Mouse (Mus musculus): ENCODE data around the gene Zfp981. TPM values are rescaled to one million over a fixed set of nuclear protein-coding genes. Genes with fewer than 3 reads are reported as not detected.
"Not testable (repeated sequence)": the region's sequence is repeated elsewhere in the genome, so short reads cannot be mapped to it uniquely, and the experiment has no call there.

The Zfp981 gene
- polyA plus RNA-seq, 1 experiment from 2014 or later = 0.02 TPM

DNA sequence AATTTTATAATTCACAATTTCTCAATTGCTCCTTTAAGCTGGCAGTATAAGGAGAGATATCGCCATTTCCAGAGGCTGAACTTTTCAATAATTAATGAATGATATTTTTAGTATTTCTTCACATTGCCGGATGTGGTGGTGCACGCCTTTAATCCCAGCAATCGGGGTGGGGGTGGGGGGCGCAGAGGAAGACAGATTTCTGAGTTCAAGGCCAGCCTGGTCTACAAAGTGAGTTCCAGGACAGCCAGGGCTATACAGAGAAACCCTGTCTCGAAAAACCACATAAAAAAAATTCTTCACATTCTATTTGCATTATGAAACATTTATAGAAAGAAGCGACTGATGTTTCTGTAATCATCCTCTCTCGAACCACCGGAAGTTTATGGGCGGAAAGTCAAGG is 19.3 kb upstream of the Zfp981 start:
- H3K9ac ChIP-seq (ENCODE audit: low read depth, low read length); ATAC-seq (ENCODE audit: low read depth): not testable (repeated sequence)

GRCm38 (mm10) chr4:146483571-146484280 is 18.1 kb upstream of the Zfp981 start:
- H3K4me1 ChIP-seq (ENCODE audit: control insufficient read depth, low read depth, low read length); H3K9ac ChIP-seq (ENCODE audit: low read depth, low read length); H3K4me3 ChIP-seq (ENCODE audit: low read depth, low read length); H3K27ac ChIP-seq (ENCODE audit: low read length); H3K4me2 ChIP-seq (ENCODE audit: low read depth, low read length); H3K27me3 ChIP-seq (ENCODE audit: control insufficient read depth, insufficient read depth, low read depth, low read length); H3K36me3 ChIP-seq (ENCODE audit: control insufficient read depth, insufficient read depth): not testable (repeated sequence)
- peak; percentile 23 for ATAC-seq (ENCODE audit: low read depth)
- 56% methylated on average over 13 of the region's 13 CpGs for WGBS (ENCODE audit: insufficient replicate concordance)
- peaks cover 13% of the 10 kb centered on the region for H3K9me3 ChIP-seq (replicated peaks; ENCODE audit: control insufficient read depth, low read length)

More for the DNA sequence above, 19.3 kb upstream of the Zfp981 start:
- H3K4me1 ChIP-seq (ENCODE audit: control insufficient read depth, low read depth, low read length); H3K4me2 ChIP-seq (ENCODE audit: low read depth, low read length); H3K27ac ChIP-seq (ENCODE audit: low read length); H3K36me3 ChIP-seq (ENCODE audit: control insufficient read depth, insufficient read depth); H3K4me3 ChIP-seq (ENCODE audit: low read depth, low read length); H3K27me3 ChIP-seq (ENCODE audit: control insufficient read depth, insufficient read depth, low read depth, low read length): not testable (repeated sequence)
- WGBS (ENCODE audit: insufficient replicate concordance) = 67% methylated on average over 10 of the region's 10 CpGs
- H3K9me3 ChIP-seq (replicated peaks; ENCODE audit: control insufficient read depth, low read length) = peaks cover 13% of the 10 kb centered on the region

DNA sequence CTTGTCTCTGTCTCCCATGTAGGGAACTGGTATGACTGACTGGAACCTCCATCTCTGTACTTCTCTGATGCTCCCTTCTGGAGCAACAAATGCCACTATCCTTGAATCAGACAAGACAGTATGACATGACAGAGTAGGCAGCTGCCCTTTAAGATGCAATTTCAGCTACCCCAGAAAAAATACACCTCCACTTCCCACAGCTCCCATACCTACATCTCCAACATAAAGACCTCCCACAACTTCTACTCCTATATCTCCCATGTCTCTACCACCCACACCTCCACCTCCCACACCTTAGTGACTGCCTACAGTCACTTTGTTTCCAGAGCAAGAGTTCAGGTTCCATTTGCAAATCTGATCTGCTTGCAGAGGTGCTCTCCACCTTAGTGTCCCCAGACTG is 17.2 kb upstream of the Zfp981 start:
- H3K4me1 ChIP-seq (ENCODE audit: control insufficient read depth, low read depth, low read length); H3K4me2 ChIP-seq (ENCODE audit: low read depth, low read length); H3K27ac ChIP-seq (ENCODE audit: low read length); H3K27me3 ChIP-seq (ENCODE audit: control insufficient read depth, insufficient read depth, low read depth, low read length); H3K9ac ChIP-seq (ENCODE audit: low read depth, low read length); H3K36me3 ChIP-seq (ENCODE audit: control insufficient read depth, insufficient read depth); ATAC-seq (ENCODE audit: low read depth); H3K4me3 ChIP-seq (ENCODE audit: low read depth, low read length): not testable (repeated sequence)
- H3K9me3 ChIP-seq (replicated peaks; ENCODE audit: control insufficient read depth, low read length) = peaks cover 13% of the 10 kb centered on the region

DNA sequence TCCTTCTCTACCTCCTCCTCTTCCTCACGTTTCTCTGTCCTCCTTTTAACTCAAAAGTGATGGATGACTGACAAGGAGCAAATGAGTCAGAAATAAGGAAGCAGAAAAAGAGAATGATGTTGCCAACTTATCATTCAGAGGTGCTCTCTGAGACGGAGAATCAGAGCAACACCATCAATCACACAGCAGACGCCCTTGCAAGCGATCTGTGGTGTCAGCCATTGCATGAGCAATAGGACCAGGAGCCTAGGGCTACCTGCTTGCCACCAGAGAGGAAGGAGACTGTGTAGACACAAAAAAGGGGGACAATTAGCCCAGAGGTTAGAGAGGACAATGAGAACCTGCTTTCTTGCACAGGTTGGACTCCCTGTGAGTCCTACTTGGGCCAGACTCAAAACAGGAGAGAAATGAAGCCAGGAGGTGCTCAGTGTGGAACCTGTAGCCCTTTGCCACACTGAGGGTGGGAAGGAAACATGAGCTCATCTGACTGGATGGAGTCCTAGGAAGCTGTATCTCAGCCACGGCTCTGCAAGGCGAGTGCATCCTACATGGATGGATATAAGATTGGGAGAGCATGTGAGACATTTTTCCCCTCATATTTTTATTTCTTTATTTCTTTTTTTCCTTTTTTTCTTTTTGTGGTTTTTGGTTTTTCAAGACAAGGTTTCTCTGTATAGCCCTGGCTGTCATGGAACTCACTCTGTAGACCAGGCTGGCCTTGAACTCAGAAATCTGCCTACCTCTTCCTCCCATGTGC is 16.5 kb upstream of the Zfp981 start:
- H3K27me3 ChIP-seq (ENCODE audit: control insufficient read depth, insufficient read depth, low read depth, low read length); H3K36me3 ChIP-seq (ENCODE audit: control insufficient read depth, insufficient read depth); H3K27ac ChIP-seq (ENCODE audit: low read length); H3K9ac ChIP-seq (ENCODE audit: low read depth, low read length); ATAC-seq (ENCODE audit: low read depth); H3K4me3 ChIP-seq (ENCODE audit: low read depth, low read length); H3K4me1 ChIP-seq (ENCODE audit: control insufficient read depth, low read depth, low read length); H3K4me2 ChIP-seq (ENCODE audit: low read depth, low read length): not testable (repeated sequence)
- WGBS (ENCODE audit: insufficient replicate concordance) = 51% methylated on average over 6 of the region's 6 CpGs
- peaks cover 13% of the 10 kb centered on the region for H3K9me3 ChIP-seq (replicated peaks; ENCODE audit: control insufficient read depth, low read length)

DNA sequence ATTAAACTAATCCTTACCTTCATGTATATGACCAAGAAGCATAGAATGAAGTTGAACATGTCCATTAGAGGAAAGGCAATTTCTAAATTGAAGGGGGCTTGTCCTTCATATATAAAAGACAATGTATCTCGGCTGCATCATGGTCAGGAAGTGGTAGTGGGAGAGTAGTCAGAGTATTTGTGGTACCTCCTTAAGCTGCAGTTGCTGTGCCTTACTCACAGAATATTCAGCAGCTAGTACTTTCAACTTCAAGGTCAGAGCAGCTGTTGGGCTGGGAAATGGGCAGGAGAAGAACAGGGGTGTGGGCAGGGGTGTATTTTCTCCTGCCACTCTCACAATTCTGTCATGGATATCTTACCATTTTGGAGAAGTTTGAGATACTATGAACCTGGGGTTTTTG is 15.1 kb upstream of the Zfp981 start:
- not testable (repeated sequence) for H3K36me3 ChIP-seq (ENCODE audit: control insufficient read depth, insufficient read depth); H3K27me3 ChIP-seq (ENCODE audit: control insufficient read depth, insufficient read depth, low read depth, low read length); H3K4me1 ChIP-seq (ENCODE audit: control insufficient read depth, low read depth, low read length); H3K27ac ChIP-seq (ENCODE audit: low read length); H3K9ac ChIP-seq (ENCODE audit: low read depth, low read length); H3K4me2 ChIP-seq (ENCODE audit: low read depth, low read length); H3K4me3 ChIP-seq (ENCODE audit: low read depth, low read length)
- peaks cover 13% of the 10 kb centered on the region for H3K9me3 ChIP-seq (replicated peaks; ENCODE audit: control insufficient read depth, low read length)
- 0 out of 2 replicates have a peak, but pooled peaks have one; percentile 15 for ATAC-seq (ENCODE audit: low read depth)
- 38% methylated on average over 1 of the region's 1 CpGs for WGBS (ENCODE audit: insufficient replicate concordance)

DNA sequence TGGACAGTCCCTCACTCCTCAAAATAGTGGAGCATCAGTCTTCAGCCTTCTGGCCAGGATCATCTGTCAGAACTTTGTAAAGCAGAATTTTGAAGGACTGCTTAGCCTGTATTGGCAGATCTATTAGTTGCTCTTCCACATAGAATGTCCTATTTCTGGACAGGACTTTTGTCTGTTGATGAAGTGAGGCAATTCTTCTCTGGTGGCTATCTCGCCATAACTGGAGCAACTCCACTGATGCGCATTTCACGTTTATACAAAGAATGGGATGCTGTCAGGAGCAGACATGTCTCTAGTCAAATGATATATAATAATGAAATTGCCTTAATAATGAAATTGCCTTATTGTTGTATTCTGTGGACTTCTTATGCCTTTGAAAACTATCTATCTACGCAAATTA is 12.6 kb upstream of the Zfp981 start:
- H3K27ac ChIP-seq (ENCODE audit: low read length); H3K9ac ChIP-seq (ENCODE audit: low read depth, low read length); H3K4me2 ChIP-seq (ENCODE audit: low read depth, low read length); H3K4me1 ChIP-seq (ENCODE audit: control insufficient read depth, low read depth, low read length); H3K27me3 ChIP-seq (ENCODE audit: control insufficient read depth, insufficient read depth, low read depth, low read length); H3K4me3 ChIP-seq (ENCODE audit: low read depth, low read length); H3K36me3 ChIP-seq (ENCODE audit: control insufficient read depth, insufficient read depth); ATAC-seq (ENCODE audit: low read depth): not testable (repeated sequence)
- H3K9me3 ChIP-seq (replicated peaks; ENCODE audit: control insufficient read depth, low read length) = peaks cover 17% of the 10 kb centered on the region
- WGBS (ENCODE audit: insufficient replicate concordance) = 56% methylated on average over 4 of the region's 4 CpGs

GRCm38 (mm10) chr4:146491993-146492392 is 9.8 kb upstream of the Zfp981 start:
- not testable (repeated sequence) for H3K9ac ChIP-seq (ENCODE audit: low read depth, low read length); H3K4me2 ChIP-seq (ENCODE audit: low read depth, low read length); H3K4me3 ChIP-seq (ENCODE audit: low read depth, low read length); H3K36me3 ChIP-seq (ENCODE audit: control insufficient read depth, insufficient read depth); H3K4me1 ChIP-seq (ENCODE audit: control insufficient read depth, low read depth, low read length); H3K27ac ChIP-seq (ENCODE audit: low read length); ATAC-seq (ENCODE audit: low read depth); H3K27me3 ChIP-seq (ENCODE audit: control insufficient read depth, insufficient read depth, low read depth, low read length)
- H3K9me3 ChIP-seq (replicated peaks; ENCODE audit: control insufficient read depth, low read length) = peaks cover 20% of the 10 kb centered on the region
- 57% methylated on average over 1 of the region's 1 CpGs for WGBS (ENCODE audit: insufficient replicate concordance)

- Histone ChIP-seq H3K27ac (ENCODE audit: low read length) (no peak overlapping the region), H3K4me2 (ENCODE audit: low read depth, low read length) (no peak overlapping the region), H3K9me3 (replicated peaks; ENCODE audit: control insufficient read depth, low read length) (peaks cover 21% of the 10 kb centered on the region), H3K4me1 (ENCODE audit: control insufficient read depth, low read depth, low read length) (no peaks in the 10 kb centered on the region), H3K9ac (ENCODE audit: low read depth, low read length) (no peak overlapping the region), H3K4me3 (ENCODE audit: low read depth, low read length) (no peak overlapping the region), H3K27me3 (ENCODE audit: control insufficient read depth, insufficient read depth, low read depth, low read length) (no peaks in the 10 kb centered on the region), H3K36me3 (ENCODE audit: control insufficient read depth, insufficient read depth) (no peaks in the 10 kb centered on the region)
- ATAC-seq (ENCODE audit: low read depth) = no peak
Observed at GRCm38 (mm10) chr4:146492439-146492838, 9.4 kb upstream of the Zfp981 start.

- no peak overlapping the region for H3K9ac ChIP-seq (ENCODE audit: low read depth, low read length)
- H3K36me3 ChIP-seq (ENCODE audit: control insufficient read depth, insufficient read depth) = no peaks in the 10 kb centered on the region
- no peak overlapping the region for H3K27ac ChIP-seq (ENCODE audit: low read length)
- peak; percentile 20; the same call in 1 of the 2 replicates for ATAC-seq (ENCODE audit: low read depth)
- H3K27me3 ChIP-seq (ENCODE audit: control insufficient read depth, insufficient read depth, low read depth, low read length) = no peaks in the 10 kb centered on the region
- no peak overlapping the region for H3K4me3 ChIP-seq (ENCODE audit: low read depth, low read length)
- H3K4me1 ChIP-seq (ENCODE audit: control insufficient read depth, low read depth, low read length) = no peaks in the 10 kb centered on the region
- 28% methylated on average over 1 of the region's 1 CpGs for WGBS (ENCODE audit: insufficient replicate concordance)
- H3K4me2 ChIP-seq (ENCODE audit: low read depth, low read length) = no peak overlapping the region
- peaks cover 21% of the 10 kb centered on the region for H3K9me3 ChIP-seq (replicated peaks; ENCODE audit: control insufficient read depth, low read length)
Observed at GRCm38 (mm10) chr4:146492851-146493250, 9.0 kb upstream of the Zfp981 start.
